Mouse (Mus musculus) bone marrow, adult 2 months (tissue): ENCODE results near the gene Rrp9. TPM values are rescaled to one million over a fixed set of nuclear protein-coding genes. Genes with fewer than 3 reads are reported as not detected.

Experiments used
- H3K27ac ChIP-seq: fragments of 200-500 bp; 2 replicates; pipeline ENCODE4 v1.5.1; 2012; ENCODE audit warnings: low read depth, mild to moderate bottlenecking, control low read depth, inconsistent platforms, low read length; ENCODE audit not compliant: control insufficient read depth, poor library complexity, insufficient read depth
- H3K4me1 ChIP-seq: fragments of 200-500 bp; 2 replicates; pipeline ENCODE4 v1.6.1; 2011; ENCODE audit warnings: low read length; ENCODE audit not compliant: control insufficient read depth, insufficient read depth
- H3K4me3 ChIP-seq: fragments of 200-500 bp; replicated peaks from 2 replicates; pipeline ENCODE3; 2011; ENCODE audit warnings: mild to moderate bottlenecking, low read depth, low read length, control low read depth; ENCODE audit not compliant: control insufficient read depth
- CTCF ChIP-seq: fragments of 200-500 bp; IDR thresholded peaks from 2 replicates; pipeline ENCODE4 v1.5.1; 2011; ENCODE audit warnings: low read length, control low read depth; ENCODE audit not compliant: control insufficient read depth, insufficient read depth
- POLR2A ChIP-seq: fragments of 200-500 bp; IDR thresholded peaks from 2 replicates; pipeline ENCODE4 v1.6.1; 2011; ENCODE audit warnings: low read depth, mild to moderate bottlenecking, control low read depth, low read length, borderline replicate concordance; ENCODE audit not compliant: control insufficient read depth
- WGBS: fragments of 180-500 bp; shearing (Covaris S2); methylation state at CpG from one replicate; pipeline ENCODE4 v1.1.7; 2018; 5-methylcytosine and 5-hydroxymethylcytosine counted together
- polyA plus RNA-seq: library from polyadenylated mRNA; stranded (reverse); fragments of >200 nt; gene quantifications from 2 replicates; pipeline ENCODE4 v1.2.4, GENCODE M21; 2011; ENCODE audit warnings: low replicate concordance; ENCODE audit not compliant: missing spikeins, insufficient read depth, insufficient read length

The Rrp9 gene
- polyA plus RNA-seq, 1 experiment, result 37.0 TPM

DNA sequence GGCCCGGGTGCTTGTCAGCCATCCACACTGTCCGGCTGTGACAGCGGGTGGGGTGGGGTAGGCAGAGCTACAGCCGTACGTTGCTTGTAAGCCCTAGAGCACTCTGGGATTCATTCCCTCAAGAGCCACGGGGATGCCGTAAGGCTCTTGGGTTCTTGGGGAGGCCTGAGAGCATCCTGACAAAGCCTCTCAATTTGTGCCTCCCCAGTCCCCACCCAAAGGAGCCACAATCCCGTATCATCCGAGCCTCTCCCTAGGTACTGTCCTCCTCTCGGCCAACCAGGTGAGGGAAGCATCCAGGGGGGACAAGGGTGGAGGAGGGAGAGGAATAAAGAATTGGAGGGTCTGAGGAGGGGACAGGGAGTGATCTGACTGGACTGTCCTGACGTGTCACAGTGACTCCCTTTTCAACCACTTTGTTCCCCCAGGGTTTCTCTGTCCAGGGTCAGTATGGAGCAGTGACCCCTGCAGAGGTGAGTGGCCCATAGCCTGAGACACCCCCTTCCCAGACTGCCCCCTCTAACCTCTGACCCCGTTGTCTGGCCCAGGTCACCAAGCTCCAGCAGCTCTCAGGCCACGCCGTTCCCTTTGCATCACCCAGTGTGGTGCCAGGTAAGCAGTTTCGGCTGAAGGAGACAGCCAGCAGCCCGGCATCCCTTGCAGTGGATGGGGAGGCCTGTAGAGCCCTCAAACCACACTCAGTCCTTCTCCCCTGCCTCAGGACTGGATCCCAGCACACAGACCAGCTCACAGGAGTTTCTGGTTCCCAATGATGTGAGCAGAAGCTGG lies 13.9 kb upstream of the Rrp9 start:
- no peak overlapping the region for H3K4me3 ChIP-seq
- H3K4me1 ChIP-seq, result no peaks in the 10 kb centered on the region
- H3K27ac ChIP-seq, result no peak overlapping the region
- no peak for TF ChIP-seq CTCF
- TF ChIP-seq POLR2A, result no peak
- 87% methylated on average over 16 of the region's 16 CpGs for WGBS

DNA sequence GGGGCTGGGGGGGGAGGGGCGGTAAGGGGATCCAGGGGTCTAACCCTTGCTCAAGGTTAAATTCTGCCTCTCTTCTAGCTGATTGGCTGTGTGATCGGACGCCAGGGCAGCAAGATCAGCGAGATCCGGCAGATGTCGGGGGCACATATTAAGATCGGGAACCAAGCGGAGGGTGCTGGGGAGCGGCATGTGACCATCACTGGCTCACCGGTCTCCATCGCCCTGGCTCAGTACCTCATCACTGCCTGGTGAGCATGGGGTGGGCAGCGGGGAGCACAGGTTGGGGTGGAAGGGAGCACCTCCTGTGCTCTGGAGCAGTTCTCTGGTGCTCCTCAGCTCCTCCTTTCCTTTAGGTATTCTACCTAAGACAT lies 13.3 kb upstream of the Rrp9 start:
- 90% methylated on average over 12 of the region's 12 CpGs for WGBS

DNA sequence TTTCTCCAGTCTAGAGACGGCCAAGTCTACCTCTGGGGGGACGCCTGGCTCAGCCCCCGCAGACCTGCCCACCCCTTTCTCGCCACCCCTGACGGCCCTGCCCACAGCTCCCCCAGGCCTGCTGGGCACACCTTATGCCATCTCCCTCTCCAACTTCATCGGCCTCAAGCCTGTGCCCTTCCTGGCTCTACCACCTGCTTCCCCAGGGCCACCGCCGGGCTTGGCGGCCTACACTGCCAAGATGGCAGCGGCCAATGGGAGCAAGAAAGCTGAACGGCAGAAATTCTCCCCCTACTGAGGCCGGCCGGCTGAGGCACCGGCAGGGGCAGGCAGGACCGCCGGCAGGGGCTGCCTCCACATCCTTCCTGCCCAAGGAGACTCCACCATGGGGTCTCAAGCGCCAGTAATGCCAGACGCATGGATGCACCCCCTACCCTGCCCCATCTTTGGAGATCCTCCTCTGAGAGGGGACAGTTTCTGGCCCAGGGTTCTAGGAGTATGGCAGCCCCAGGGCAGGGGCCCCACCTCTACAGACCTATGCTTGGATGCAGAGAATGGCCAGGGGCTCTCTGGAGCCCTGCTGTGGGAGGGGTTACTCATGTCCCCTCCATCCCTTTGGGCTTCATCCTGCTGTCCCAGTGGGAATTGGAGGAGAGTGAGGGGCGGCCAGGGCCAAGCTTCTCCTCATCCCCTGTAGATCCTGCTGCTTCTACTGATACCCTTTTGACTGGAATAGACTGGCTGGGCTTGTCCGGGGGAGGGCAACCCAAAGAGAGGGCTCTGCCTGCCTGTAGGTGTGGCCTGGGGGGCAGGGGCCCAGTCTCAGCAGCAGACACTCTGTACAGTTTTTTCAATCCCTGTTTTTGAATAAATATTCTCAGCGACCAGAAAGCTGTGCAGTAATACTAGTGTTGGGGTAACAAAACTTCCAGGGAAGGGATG lies 12.4 kb upstream of the Rrp9 start:
- WGBS, result 86% methylated on average over 21 of the region's 21 CpGs

More for the DNA sequence above, 13.3 kb upstream of the Rrp9 start:
- TF ChIP-seq POLR2A, result no peak
- TF ChIP-seq CTCF, result no peak
- Histone ChIP-seq H3K4me3 (no peak overlapping the region), H3K27ac (no peak overlapping the region), H3K4me1 (no peaks in the 10 kb centered on the region)

DNA sequence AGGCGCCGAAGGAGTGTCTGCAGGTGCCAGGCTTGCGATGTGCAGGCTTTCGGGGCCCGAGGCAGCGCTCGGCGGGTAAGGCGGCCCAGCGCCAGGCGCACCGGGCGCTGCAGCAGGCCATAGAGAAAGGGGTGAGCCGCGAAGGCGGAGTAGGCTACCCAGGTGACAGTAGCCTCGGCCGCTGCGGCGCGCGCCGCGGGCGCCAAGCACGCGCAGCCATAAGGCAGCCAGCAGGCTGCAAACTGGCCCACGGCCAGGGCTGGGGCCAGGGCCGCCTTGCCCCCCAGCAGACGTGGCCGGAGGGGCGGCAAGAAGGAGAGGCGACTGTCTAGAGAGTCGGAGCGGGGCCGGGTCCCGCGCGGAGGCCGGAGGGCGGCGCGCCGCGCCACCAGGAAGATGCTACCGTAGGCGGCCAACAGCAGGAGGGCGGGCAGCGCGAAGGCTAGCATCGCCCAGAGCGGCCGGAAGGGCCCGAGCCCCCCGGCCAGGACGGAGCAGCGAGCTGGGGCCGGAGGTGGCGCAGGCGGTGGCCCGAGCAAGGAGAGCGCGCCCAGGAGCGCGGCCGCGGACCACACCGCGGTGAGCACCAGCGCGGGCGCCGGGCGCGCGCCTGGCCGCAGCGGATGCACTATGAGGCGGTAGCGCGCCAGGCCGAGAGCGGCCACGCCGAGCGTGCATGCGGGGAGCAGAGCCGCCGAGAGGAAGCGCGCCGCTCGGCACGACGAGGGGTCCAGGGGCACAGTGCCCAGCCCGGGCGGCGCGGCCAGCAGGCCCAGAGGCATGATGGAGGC lies 10.8 kb upstream of the Rrp9 start:
- Histone ChIP-seq H3K4me3 (no peak overlapping the region), H3K27ac (no peak overlapping the region), H3K4me1 (no peaks in the 10 kb centered on the region)
- WGBS, result 2% methylated on average over 99 of the region's 99 CpGs
- TF ChIP-seq POLR2A, result no peak

More for the DNA sequence above, 12.4 kb upstream of the Rrp9 start:
- TF ChIP-seq POLR2A (no peak), CTCF (no peak)
- Histone ChIP-seq H3K4me3 (no peak overlapping the region), H3K4me1 (no peaks in the 10 kb centered on the region), H3K27ac (no peak overlapping the region; the same call in 1 of the 2 replicates)

DNA sequence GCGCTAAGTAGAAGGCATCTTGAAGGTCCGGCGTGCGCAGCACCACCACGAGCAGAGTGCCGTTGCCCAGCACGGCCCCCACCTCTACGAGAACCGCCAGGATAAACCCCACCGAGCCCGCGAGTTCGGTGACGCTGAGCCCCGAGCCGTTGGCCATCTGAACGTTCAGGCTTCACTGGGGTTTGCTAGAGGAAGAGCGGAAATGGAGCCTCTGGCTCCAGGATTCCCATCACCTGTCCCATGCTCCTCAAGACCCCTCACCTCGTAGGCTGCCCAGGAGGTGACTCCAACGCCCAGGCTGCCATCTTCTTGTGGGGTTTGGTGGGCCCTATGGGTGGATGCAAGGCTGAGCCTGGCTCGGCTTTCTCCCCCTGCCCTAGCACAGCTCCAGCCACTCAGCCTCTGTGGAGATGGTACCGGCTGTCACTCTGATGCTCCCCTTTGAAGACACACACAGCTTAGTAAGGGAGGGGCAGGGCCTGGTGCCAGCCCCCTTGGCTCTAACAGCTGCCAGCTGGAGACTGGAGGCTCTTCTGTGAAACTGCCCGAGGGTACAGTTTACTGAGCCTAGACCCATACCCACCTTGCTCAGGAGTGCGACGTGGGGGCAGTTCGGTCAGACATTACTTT lies 10.1 kb upstream of the Rrp9 start, which contains the start of gene Gpr62:
TSS of gene Gpr62 (minus strand) at position 368 of the 630 bp plus-strand sequence.
- TF ChIP-seq CTCF, result no peak
- TF ChIP-seq POLR2A, result no peak
- H3K27ac ChIP-seq, result no peak within 1 kb of the TSS
- 28% methylated on average over 26 of the region's 26 CpGs for WGBS
- no peaks in the 10 kb centered on the region for H3K4me1 ChIP-seq
- H3K4me3 ChIP-seq, result no peak within 1 kb of the TSS

DNA sequence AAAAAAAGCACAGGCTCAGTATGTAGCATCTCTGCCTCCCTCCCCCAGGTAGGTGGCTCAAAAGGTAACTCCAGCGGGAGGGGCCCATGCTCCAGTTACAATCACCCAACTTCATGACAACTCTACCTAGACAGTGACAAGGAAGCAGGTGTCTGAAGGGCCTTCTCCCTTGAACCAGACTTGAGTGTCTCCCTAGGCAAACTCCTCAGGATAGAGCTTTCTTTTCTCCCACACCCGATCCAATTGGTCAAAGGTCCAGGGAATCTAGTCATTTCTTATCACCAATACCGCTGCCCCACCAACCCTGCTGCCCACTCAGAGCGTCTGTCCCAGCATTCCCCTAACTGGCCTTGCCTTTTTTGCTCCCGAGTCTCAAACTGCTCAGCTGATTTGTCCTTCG lies 9.0 kb upstream of the Rrp9 start:
- 77% methylated on average over 6 of the region's 6 CpGs for WGBS

DNA sequence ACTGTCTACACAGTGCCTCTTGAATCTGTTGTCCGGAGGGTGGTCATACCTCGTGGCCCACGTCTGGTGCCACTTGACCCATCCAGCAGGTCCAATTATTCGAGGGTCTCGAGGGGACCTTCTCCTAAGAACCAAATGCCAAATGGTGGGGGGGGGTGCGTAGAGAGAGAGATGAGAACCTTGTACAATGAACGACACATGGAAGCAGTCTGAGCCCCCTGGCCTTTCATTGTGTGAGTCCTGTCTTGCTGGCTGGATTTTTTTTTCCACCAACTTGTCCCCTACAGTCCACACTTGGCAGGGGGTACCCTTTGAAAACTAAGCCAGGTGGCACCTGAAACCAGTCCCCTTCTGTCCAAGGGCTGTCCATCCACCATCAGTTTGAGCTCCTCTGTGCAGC lies 8.0 kb upstream of the Rrp9 start:
- TF ChIP-seq CTCF (no peak), POLR2A (no peak)
- Histone ChIP-seq H3K4me3 (no peak overlapping the region), H3K27ac (no peak overlapping the region), H3K4me1 (no peaks in the 10 kb centered on the region)
- WGBS, result 80% methylated on average over 7 of the region's 7 CpGs

More for the DNA sequence above, 9.0 kb upstream of the Rrp9 start:
- H3K4me1 ChIP-seq, result no peaks in the 10 kb centered on the region
- TF ChIP-seq POLR2A, result no peak
- no peak for TF ChIP-seq CTCF
- no peak overlapping the region for H3K27ac ChIP-seq
- H3K4me3 ChIP-seq, result no peak overlapping the region

DNA sequence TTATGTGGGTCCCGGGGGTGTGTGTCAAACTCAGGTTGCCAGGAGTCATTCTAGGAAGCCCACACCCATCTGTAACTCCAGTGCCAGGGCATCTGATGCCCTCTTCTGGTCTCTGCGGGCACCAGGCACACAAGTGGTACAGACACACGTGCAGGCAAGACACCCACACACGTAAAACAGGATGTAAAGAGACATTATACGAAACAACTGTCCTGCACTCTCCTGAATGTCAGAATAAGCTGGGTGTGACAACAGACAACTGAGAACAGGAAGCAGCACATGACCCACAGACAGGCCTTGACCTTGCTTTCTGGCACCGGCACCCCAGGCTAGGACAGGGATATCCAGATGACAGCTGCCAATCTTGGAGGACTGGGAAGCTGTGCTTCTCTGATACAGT lies 6.4 kb upstream of the Rrp9 start:
- TF ChIP-seq POLR2A (no peak), CTCF (no peak)
- 34% methylated on average over 6 of the region's 6 CpGs for WGBS
- no peak overlapping the region for H3K4me3 ChIP-seq
- no peaks in the 10 kb centered on the region for H3K4me1 ChIP-seq
- no peak overlapping the region for H3K27ac ChIP-seq
